20 mouse cellular contexts compared by ENCODE assay signal in the genomic region with DNA sequence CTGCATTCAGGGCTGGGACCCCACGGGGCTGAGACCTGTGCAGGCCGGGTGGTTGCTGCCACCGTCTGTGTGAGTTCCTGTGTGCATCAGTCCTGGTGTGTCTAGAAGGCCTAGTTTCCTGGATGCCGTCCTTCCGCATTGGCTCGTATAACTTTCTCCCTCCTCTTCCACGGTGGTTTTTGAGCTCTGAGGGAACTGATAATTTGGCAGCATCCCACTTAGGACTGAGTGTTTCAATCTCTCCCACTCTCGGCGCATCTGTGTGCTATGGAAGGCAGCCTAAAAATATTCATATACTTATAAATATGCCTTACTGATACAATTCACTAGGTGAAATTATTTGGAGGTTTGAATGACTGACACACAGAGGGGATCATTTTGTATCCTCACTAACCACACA.
DNase-seq lines count a peak whose midpoint lies in the region; ATAC-seq lines count a peak whose summit lies in the region.
"Had no signal": no experiment of that assay in that cellular context is flagged by ENCODE, and none has a peak within 500 bp of the region (broad histone marks: within the 10 kb centered on the region; RNA-seq: fewer than 3 reads in every experiment).

No protein-coding gene starts in this region.

- DNase-seq in frontal cortex, postnatal 14 days (ENCODE audit: low spot score in 2 of 2) = no peak
- peak; percentile 16 for DNase-seq in layer of hippocampus, adult 9-11 months
- no peak for DNase-seq in layer of hippocampus, postnatal 10 days (ENCODE audit: low spot score in 2 of 2)
- DNase-seq in right cerebral cortex, adult 18-20 months = peak; percentile 6
- no peak for DNase-seq in right cerebral cortex, postnatal 10 days (ENCODE audit: low spot score in 2 of 2)
- DNase-seq in gastrocnemius, postnatal 10 days = no peak
- DNase-seq: adrenal gland, adult 8-10 months; adrenal gland, postnatal 25 days; cerebellum, adult 18-20 months; cerebellum, adult 9-10 months; cerebellum, postnatal 14 days; gastrocnemius, postnatal 14 days; heart, adult 11 months; heart, postnatal 10 days; heart, postnatal 36 days had no signal

- ATAC-seq in frontal cortex, adult (ENCODE audit: low TSS enrichment) = peak; percentile 76; the same call in 1 of the 2 replicates
- ATAC-seq: activated CD4-positive, CD25-positive, alpha-beta regulatory T cell, adult 4 months; forebrain, embryonic 13.5 days; forebrain, embryonic 16.5 days; hindbrain, embryonic 16.5 days had no signal

Comparison
In these comparisons a context has a peak if more than half of its experiments do, and no peak if none do; other contexts are left out.
1. DNase-seq: peak in layer of hippocampus, adult 9-11 months (single experiment) and right cerebral cortex, adult 18-20 months (single experiment); none in frontal cortex, postnatal 14 days (0 of 2), layer of hippocampus, postnatal 10 days (0 of 2), right cerebral cortex, postnatal 10 days (0 of 2) and gastrocnemius, postnatal 10 days (single experiment).